Mouse (Mus musculus) limb, embryonic 15.5 days (tissue): ENCODE measurements at regions not wholly inside any gene's neighbourhood (a gene's known extent, or its start where the extent isn't known, plus 50 kb on each side); places are given as distances from the start of the nearest gene placed in this dataset.

Source experiments
- ATAC-seq: fragments of 200-750 bp; cut with Nextera tagmentation; 2 replicates; pipeline ENCODE4 v1.8.0; 2017; ENCODE audit warnings: low read depth, moderate TSS enrichment; ENCODE audit not compliant: insufficient number of reproducible peaks, low FRiP score, low TSS enrichment
- H3K27ac ChIP-seq: fragments of 300-500 bp; sonication (generic); 2 replicates; pipeline ENCODE4 v1.5.1; 2015; ENCODE audit warnings: moderate library complexity, mild to moderate bottlenecking, inconsistent platforms
- H3K27me3 ChIP-seq: fragments of 300-500 bp; sonication (generic); 2 replicates; pipeline ENCODE4 v1.6.1; 2015; ENCODE audit warnings: inconsistent platforms
- H3K36me3 ChIP-seq: fragments of 300-500 bp; sonication (generic); 2 replicates; pipeline ENCODE4 v1.6.1; 2015; ENCODE audit warnings: inconsistent platforms
- H3K4me1 ChIP-seq: fragments of 300-500 bp; sonication (generic); 2 replicates; pipeline ENCODE4 v1.6.1; 2015; ENCODE audit warnings: inconsistent platforms
- H3K4me2 ChIP-seq: fragments of 300-500 bp; sonication (generic); 2 replicates; pipeline ENCODE4 v1.6.1; 2015; ENCODE audit warnings: mild to moderate bottlenecking, inconsistent platforms
- H3K4me3 ChIP-seq: fragments of 300-500 bp; sonication (generic); 2 replicates; pipeline ENCODE4 v1.5.1; 2015; ENCODE audit warnings: mild to moderate bottlenecking, inconsistent platforms
- H3K9ac ChIP-seq: fragments of 300-500 bp; sonication (generic); 2 replicates; pipeline ENCODE4 v1.6.1; 2015; ENCODE audit warnings: inconsistent platforms
- H3K9me3 ChIP-seq: fragments of 300-500 bp; sonication (generic); 2 replicates; pipeline ENCODE4 v1.6.1; 2016; ENCODE audit warnings: inconsistent platforms
- WGBS: fragments of 180-500 bp; shearing (Covaris S2); methylation state at CpG from one replicate; pipeline ENCODE4 v1.1.7; 2015; 5-methylcytosine and 5-hydroxymethylcytosine counted together

- no peaks in the 10 kb centered on the region for H3K4me1 ChIP-seq
- H3K4me2 ChIP-seq, result no peak overlapping the region
- H3K27me3 ChIP-seq, result no peaks in the 10 kb centered on the region
- no peaks in the 10 kb centered on the region for H3K9me3 ChIP-seq
- 77% methylated on average over 5 of the region's 5 CpGs for WGBS
- H3K9ac ChIP-seq, result no peak overlapping the region
- no peak overlapping the region for H3K27ac ChIP-seq
- H3K36me3 ChIP-seq, result no peaks in the 10 kb centered on the region
- no peak overlapping the region for H3K4me3 ChIP-seq
- no peak for ATAC-seq
Observed at GRCm38 (mm10) chr8:89444466-89444865, 400.5 kb upstream of the Sall1 start.

GRCm38 (mm10) chr8:89439304-89439703, 395.3 kb upstream of the Sall1 start:
- Histone ChIP-seq H3K36me3 (no peaks in the 10 kb centered on the region), H3K9ac (no peak overlapping the region), H3K4me3 (no peak overlapping the region), H3K27ac (no peak overlapping the region), H3K4me1 (no peaks in the 10 kb centered on the region), H3K9me3 (no peaks in the 10 kb centered on the region), H3K27me3 (no peaks in the 10 kb centered on the region), H3K4me2 (no peak overlapping the region)
- no peak for ATAC-seq
- WGBS, result 36% methylated on average over 6 of the region's 6 CpGs

- Histone ChIP-seq H3K4me2 (no peak overlapping the region), H3K9me3 (no peaks in the 10 kb centered on the region), H3K4me3 (no peak overlapping the region), H3K27me3 (no peaks in the 10 kb centered on the region), H3K4me1 (no peaks in the 10 kb centered on the region), H3K27ac (no peak overlapping the region), H3K36me3 (no peaks in the 10 kb centered on the region), H3K9ac (no peak overlapping the region)
- 66% methylated on average over 3 of the region's 3 CpGs for WGBS
- no peak for ATAC-seq
Observed at GRCm38 (mm10) chr8:89426969-89427368, 383.0 kb upstream of the Sall1 start.

GRCm38 (mm10) chr8:89415287-89415686, 371.3 kb upstream of the Sall1 start:
- H3K36me3 ChIP-seq, result no peaks in the 10 kb centered on the region
- 81% methylated on average over 2 of the region's 2 CpGs for WGBS
- no peaks in the 10 kb centered on the region for H3K9me3 ChIP-seq
- no peaks in the 10 kb centered on the region for H3K27me3 ChIP-seq
- H3K4me2 ChIP-seq, result no peak overlapping the region
- no peak overlapping the region for H3K9ac ChIP-seq
- no peak overlapping the region for H3K4me3 ChIP-seq
- no peak overlapping the region for H3K27ac ChIP-seq
- H3K4me1 ChIP-seq, result no peaks in the 10 kb centered on the region
- no peak for ATAC-seq

- ATAC-seq, result no peak
- Histone ChIP-seq H3K9me3 (no peaks in the 10 kb centered on the region), H3K9ac (no peak overlapping the region), H3K4me1 (no peaks in the 10 kb centered on the region), H3K27ac (no peak overlapping the region), H3K4me3 (no peak overlapping the region), H3K36me3 (no peaks in the 10 kb centered on the region), H3K27me3 (no peaks in the 10 kb centered on the region), H3K4me2 (no peak overlapping the region)
- WGBS, result 42% methylated on average over 8 of the region's 8 CpGs
Observed at GRCm38 (mm10) chr8:89412500-89412899, 368.5 kb upstream of the Sall1 start.

- Histone ChIP-seq H3K36me3 (no peaks in the 10 kb centered on the region), H3K4me2 (no peak overlapping the region), H3K27me3 (no peaks in the 10 kb centered on the region), H3K4me1 (no peaks in the 10 kb centered on the region), H3K4me3 (no peak overlapping the region), H3K9me3 (no peaks in the 10 kb centered on the region), H3K9ac (no peak overlapping the region), H3K27ac (no peak overlapping the region)
- no peak for ATAC-seq
- 17% methylated on average over 7 of the region's 7 CpGs for WGBS
Observed at GRCm38 (mm10) chr8:89412046-89412445, 368.1 kb upstream of the Sall1 start.

GRCm38 (mm10) chr8:89406688-89407087, 362.7 kb upstream of the Sall1 start:
- H3K4me2 ChIP-seq, result no peak overlapping the region
- no peak overlapping the region for H3K9ac ChIP-seq
- H3K36me3 ChIP-seq, result no peaks in the 10 kb centered on the region
- no peak for ATAC-seq
- no peaks in the 10 kb centered on the region for H3K27me3 ChIP-seq
- no peaks in the 10 kb centered on the region for H3K4me1 ChIP-seq
- H3K27ac ChIP-seq, result no peak overlapping the region
- 77% methylated on average over 5 of the region's 5 CpGs for WGBS
- no peaks in the 10 kb centered on the region for H3K9me3 ChIP-seq
- H3K4me3 ChIP-seq, result no peak overlapping the region

GRCm38 (mm10) chr8:89404287-89404686, 360.3 kb upstream of the Sall1 start:
- H3K9ac ChIP-seq, result no peak overlapping the region
- no peak overlapping the region for H3K27ac ChIP-seq
- 84% methylated on average over 3 of the region's 3 CpGs for WGBS
- H3K27me3 ChIP-seq, result no peaks in the 10 kb centered on the region
- no peaks in the 10 kb centered on the region for H3K36me3 ChIP-seq
- H3K4me1 ChIP-seq, result no peaks in the 10 kb centered on the region
- H3K9me3 ChIP-seq, result no peaks in the 10 kb centered on the region
- H3K4me2 ChIP-seq, result no peak overlapping the region
- H3K4me3 ChIP-seq, result no peak overlapping the region
- no peak for ATAC-seq

- Histone ChIP-seq H3K27ac (no peak overlapping the region), H3K4me3 (no peak overlapping the region)
- ATAC-seq, result no peak
Observed at GRCm38 (mm10) chr8:89396673-89397072, 352.7 kb upstream of the Sall1 start.

GRCm38 (mm10) chr8:89392749-89393148, 348.8 kb upstream of the Sall1 start:
- no peaks in the 10 kb centered on the region for H3K9me3 ChIP-seq
- H3K4me3 ChIP-seq, result no peak overlapping the region
- H3K27ac ChIP-seq, result no peak overlapping the region
- no peak overlapping the region for H3K4me2 ChIP-seq
- WGBS, result 79% methylated on average over 6 of the region's 6 CpGs
- H3K27me3 ChIP-seq, result 0 out of 2 replicates have a peak, but pooled peaks cover 6% of the 10 kb centered on the region
- peaks cover 15% of the 10 kb centered on the region for H3K4me1 ChIP-seq
- H3K36me3 ChIP-seq, result no peaks in the 10 kb centered on the region
- ATAC-seq, result no peak
- H3K9ac ChIP-seq, result no peak overlapping the region

More at GRCm38 (mm10) chr8:89396673-89397072, 352.7 kb upstream of the Sall1 start:
- Histone ChIP-seq H3K9ac (no peak overlapping the region), H3K4me1 (no peaks in the 10 kb centered on the region), H3K27me3 (no peaks in the 10 kb centered on the region), H3K4me2 (no peak overlapping the region), H3K36me3 (no peaks in the 10 kb centered on the region), H3K9me3 (no peaks in the 10 kb centered on the region)

- Histone ChIP-seq H3K4me1 (peaks cover 24% of the 10 kb centered on the region), H3K27ac (no peak overlapping the region), H3K9ac (no peak overlapping the region), H3K4me3 (no peak overlapping the region), H3K36me3 (no peaks in the 10 kb centered on the region), H3K4me2 (no peak overlapping the region), H3K9me3 (no peaks in the 10 kb centered on the region), H3K27me3 (peaks cover 6% of the 10 kb centered on the region; the same call in 1 of the 2 replicates)
- no peak for ATAC-seq
- WGBS, result 16% methylated on average over 6 of the region's 6 CpGs
Observed at GRCm38 (mm10) chr8:89388761-89389160, 344.8 kb upstream of the Sall1 start.

GRCm38 (mm10) chr8:89387295-89387694, 343.3 kb upstream of the Sall1 start:
- H3K27ac ChIP-seq, result no peak overlapping the region
- no peak for ATAC-seq
- 19% methylated on average over 8 of the region's 8 CpGs for WGBS
- H3K27me3 ChIP-seq, result peaks cover 6% of the 10 kb centered on the region; the same call in 1 of the 2 replicates
- H3K4me2 ChIP-seq, result no peak overlapping the region
- H3K4me3 ChIP-seq, result no peak overlapping the region
- no peaks in the 10 kb centered on the region for H3K36me3 ChIP-seq
- H3K9me3 ChIP-seq, result no peaks in the 10 kb centered on the region
- H3K4me1 ChIP-seq, result peaks cover 28% of the 10 kb centered on the region
- H3K9ac ChIP-seq, result no peak overlapping the region

GRCm38 (mm10) chr8:89385028-89385427, 341.1 kb upstream of the Sall1 start:
- Histone ChIP-seq H3K27me3 (peaks cover 6% of the 10 kb centered on the region; the same call in 1 of the 2 replicates), H3K9ac (no peak overlapping the region), H3K27ac (no peak overlapping the region), H3K9me3 (no peaks in the 10 kb centered on the region), H3K4me2 (no peak overlapping the region), H3K4me3 (no peak overlapping the region), H3K36me3 (no peaks in the 10 kb centered on the region), H3K4me1 (peaks cover 28% of the 10 kb centered on the region)
- 62% methylated on average over 5 of the region's 5 CpGs for WGBS
- no peak for ATAC-seq
